Mouse (Mus musculus) kidney, postnatal 10 days (tissue): ENCODE measurements around the gene Esp3.
"Not testable (repeated sequence)": the region's sequence is repeated elsewhere in the genome, so short reads cannot be mapped to it uniquely, and the experiment has no call there.

Experiments
- DNase-seq: peaks from one replicate; pipeline ENCODE4 v3.0.0; 2021; ENCODE audit warnings: mixed read lengths

The Esp3 gene

GRCm38 (mm10) chr17:40631775-40632174 lies at the start of gene Esp3:
Esp3 (plus strand) TSS chr17:40632075.
- not testable (repeated sequence) for DNase-seq

GRCm38 (mm10) chr17:40583906-40584305 lies 48.0 kb upstream of the Esp3 start:
- not testable (repeated sequence) for DNase-seq

GRCm38 (mm10) chr17:40591297-40591696 lies 40.6 kb upstream of the Esp3 start:
- DNase-seq: no peak

GRCm38 (mm10) chr17:40598294-40598693 lies 33.6 kb upstream of the Esp3 start, which contains the start of gene Esp4:
Esp4 (plus strand) TSS chr17:40598594.
- DNase-seq: no peak

GRCm38 (mm10) chr17:40662118-40662679 lies 30.3 kb downstream of the Esp3 start:
- DNase-seq: not testable (repeated sequence)

GRCm38 (mm10) chr17:40663161-40663811 lies 31.4 kb downstream of the Esp3 start:
- DNase-seq: not testable (repeated sequence)
